Mouse (Mus musculus): ENCODE measurements around the gene Lingo4. TPM values are rescaled to one million over a fixed set of nuclear protein-coding genes. Genes with fewer than 3 reads are reported as not detected.

Gene Lingo4
- total RNA-seq, 4 experiments from 2014 or later = 0.31 to 1.3 (median 0.78) TPM

Other genes with a start within 250 kb of the Lingo4 start
- gene Gm10696, start 220.3 kb upstream of the Lingo4 start, total RNA-seq (2022) = not detected
- gene Gm5286, start 201.8 kb upstream of the Lingo4 start, total RNA-seq (2022) = not detected
- gene Gm4778, start 134.5 kb upstream of the Lingo4 start, total RNA-seq (2022) = not detected
- gene Them4, start 88.4 kb upstream of the Lingo4 start, total RNA-seq (2022) = 1 to 10 TPM; 7.5 to 9.5 (median 9.1) TPM
- not detected for gene Them5, start 56.4 kb upstream of the Lingo4 start, total RNA-seq (2022)
- gene C2cd4d, start 36.1 kb upstream of the Lingo4 start, total RNA-seq (2022) = under 1 TPM; 0.35 to 0.71 (median 0.51) TPM
- gene Rorc, start 25.7 kb upstream of the Lingo4 start, total RNA-seq (2022) = 10 to 100 TPM; 14.6 to 27.6 (median 23.6) TPM
- gene Tdrkh, start 14.8 kb downstream of the Lingo4 start, total RNA-seq (2022) = 10 to 100 TPM in 3 of 4 experiments, 1 to 10 TPM in 1; 10.0 to 22.5 (median 15.9) TPM
- 10 to 100 TPM; 69.1 to 73.5 (median 71.4) TPM for gene Mrpl9, start 44.8 kb downstream of the Lingo4 start, total RNA-seq (2022)
- gene Oaz3, start 45.4 kb downstream of the Lingo4 start, total RNA-seq (2022) = not detected
- 10 to 100 TPM; 17.7 to 38.7 (median 29.4) TPM for gene Celf3, start 79.8 kb downstream of the Lingo4 start, total RNA-seq (2022)
- gene Riiad1, start 81.8 kb downstream of the Lingo4 start, total RNA-seq (2022) = 1 to 10 TPM; 2.4 to 8.5 (median 3.3) TPM
- 10 to 100 TPM; 47.4 to 56.8 (median 54.8) TPM for gene Snx27, start 184.2 kb downstream of the Lingo4 start, total RNA-seq (2022)
- gene Gm10972, start 244.6 kb downstream of the Lingo4 start, total RNA-seq (2022) = not detected

All from adrenal gland, adult 8-10 months (tissue).